Mouse (Mus musculus) hindbrain, embryonic 16.5 days (tissue): ENCODE results near the gene Prdx6. TPM values are rescaled to one million over a fixed set of nuclear protein-coding genes. Genes with fewer than 3 reads are reported as not detected.

Experiments
- ATAC-seq: fragments of 200-750 bp; cut with Nextera tagmentation; 2 replicates; pipeline ENCODE4 v1.8.0; 2017; ENCODE audit warnings: moderate TSS enrichment, moderate library complexity
- H3K27ac ChIP-seq: fragments of 300-500 bp; sonication (generic); 2 replicates; pipeline ENCODE4 v1.5.1; 2014; ENCODE audit warnings: low read depth, mild to moderate bottlenecking, control low read depth, low read length, moderate library complexity
- H3K27me3 ChIP-seq: fragments of 300-500 bp; sonication (generic); replicated peaks from 2 replicates; pipeline ENCODE4 v1.6.1; 2014; ENCODE audit warnings: low read length; ENCODE audit not compliant: control insufficient read depth, insufficient read depth
- H3K36me3 ChIP-seq: fragments of 300-500 bp; sonication (generic); 2 replicates; pipeline ENCODE4 v1.6.1; 2014; ENCODE audit warnings: mild to moderate bottlenecking, low read length, moderate library complexity, mixed read lengths; ENCODE audit not compliant: control insufficient read depth, insufficient read depth
- H3K4me1 ChIP-seq: fragments of 300-500 bp; sonication (generic); 2 replicates; pipeline ENCODE4 v1.6.1; 2014; ENCODE audit warnings: low read depth, low read length; ENCODE audit not compliant: control insufficient read depth, insufficient read depth
- H3K4me2 ChIP-seq: fragments of 300-500 bp; sonication (generic); 2 replicates; pipeline ENCODE4 v1.6.1; 2014; ENCODE audit warnings: mild to moderate bottlenecking, low read length, control low read depth, moderate library complexity
- H3K4me3 ChIP-seq: fragments of 300-500 bp; sonication (generic); 2 replicates; pipeline ENCODE4 v1.5.1; 2014; ENCODE audit warnings: mild to moderate bottlenecking, low read length, control low read depth, moderate library complexity
- H3K9ac ChIP-seq: fragments of 300-500 bp; sonication (generic); 2 replicates; pipeline ENCODE4 v1.6.1; 2014; ENCODE audit warnings: low read depth, mild to moderate bottlenecking, control low read depth, low read length, moderate library complexity
- H3K9me3 ChIP-seq: fragments of 300-500 bp; sonication (generic); 2 replicates; pipeline ENCODE4 v1.6.1; 2014; ENCODE audit warnings: mild to moderate bottlenecking, low read length, moderate library complexity; ENCODE audit not compliant: control insufficient read depth
- WGBS: fragments of 180-500 bp; shearing (Covaris S2); extraction: QIAGEN DNeasy Blood & Tissue Kit; methylation state at CpG from one replicate; pipeline ENCODE4 v1.1.7; 2014; 5-methylcytosine and 5-hydroxymethylcytosine counted together
- polyA plus RNA-seq: library from polyadenylated mRNA; unstranded; fragments of >200 nt; fragmentation: Nextera tagmentation; extraction: Ambion mirVana; gene quantifications from 2 replicates; pipeline ENCODE4 v1.2.1, GENCODE M21; 2015

Gene Prdx6
- polyA plus RNA-seq, 1 experiment from 2014 or later = 208 TPM

GRCm38 (mm10) chr1:161269346-161269745 lies 18.3 kb upstream of the Prdx6 start:
- Histone ChIP-seq H3K27me3 (no peaks in the 10 kb centered on the region), H3K36me3 (no peaks in the 10 kb centered on the region), H3K9me3 (no peaks in the 10 kb centered on the region), H3K4me3 (no peak overlapping the region), H3K4me2 (no peak overlapping the region), H3K4me1 (no peaks in the 10 kb centered on the region), H3K27ac (no peak overlapping the region), H3K9ac (no peak overlapping the region)
- WGBS = 63% methylated on average over 4 of the region's 4 CpGs
- ATAC-seq = peak; percentile 91

GRCm38 (mm10) chr1:161268884-161269283 lies 17.9 kb upstream of the Prdx6 start:
- H3K27ac ChIP-seq = no peak overlapping the region
- 59% methylated on average over 5 of the region's 5 CpGs for WGBS
- H3K4me1 ChIP-seq = no peaks in the 10 kb centered on the region
- ATAC-seq = no peak
- H3K9me3 ChIP-seq = no peaks in the 10 kb centered on the region
- H3K9ac ChIP-seq = no peak overlapping the region
- H3K36me3 ChIP-seq = no peaks in the 10 kb centered on the region
- H3K4me2 ChIP-seq = no peak overlapping the region
- no peak overlapping the region for H3K4me3 ChIP-seq
- H3K27me3 ChIP-seq = no peaks in the 10 kb centered on the region

- no peak overlapping the region for H3K4me2 ChIP-seq
- H3K9ac ChIP-seq = no peak overlapping the region
- H3K9me3 ChIP-seq = no peaks in the 10 kb centered on the region
- H3K4me1 ChIP-seq = no peaks in the 10 kb centered on the region
- ATAC-seq = no peak
- H3K36me3 ChIP-seq = no peaks in the 10 kb centered on the region
- no peaks in the 10 kb centered on the region for H3K27me3 ChIP-seq
- H3K27ac ChIP-seq = no peak overlapping the region
- WGBS = 65% methylated on average over 7 of the region's 7 CpGs
- no peak overlapping the region for H3K4me3 ChIP-seq
These were observed 17.1 kb upstream of the Prdx6 start for GRCm38 (mm10) chr1:161268116-161268515.

GRCm38 (mm10) chr1:161264961-161265360 lies 13.9 kb upstream of the Prdx6 start:
- H3K9ac ChIP-seq = no peak overlapping the region
- 93% methylated on average over 5 of the region's 5 CpGs for WGBS

GRCm38 (mm10) chr1:161263584-161263983 lies 12.6 kb upstream of the Prdx6 start:
- Histone ChIP-seq H3K4me3 (no peak overlapping the region), H3K9ac (no peak overlapping the region), H3K9me3 (no peaks in the 10 kb centered on the region), H3K36me3 (no peaks in the 10 kb centered on the region), H3K4me2 (no peak overlapping the region), H3K27ac (no peak overlapping the region), H3K4me1 (no peaks in the 10 kb centered on the region), H3K27me3 (no peaks in the 10 kb centered on the region)
- ATAC-seq = no peak
- WGBS = 87% methylated on average over 8 of the region's 8 CpGs

More at GRCm38 (mm10) chr1:161264961-161265360, 13.9 kb upstream of the Prdx6 start:
- Histone ChIP-seq H3K4me1 (no peaks in the 10 kb centered on the region), H3K27ac (no peak overlapping the region), H3K27me3 (no peaks in the 10 kb centered on the region), H3K4me3 (no peak overlapping the region), H3K9me3 (no peaks in the 10 kb centered on the region), H3K4me2 (no peak overlapping the region), H3K36me3 (no peaks in the 10 kb centered on the region)
- ATAC-seq = no peak

- H3K4me2 ChIP-seq = no peak overlapping the region
- no peak for ATAC-seq
- H3K4me3 ChIP-seq = no peak overlapping the region
- no peaks in the 10 kb centered on the region for H3K27me3 ChIP-seq
- no peaks in the 10 kb centered on the region for H3K4me1 ChIP-seq
- no peak overlapping the region for H3K27ac ChIP-seq
- H3K9me3 ChIP-seq = no peaks in the 10 kb centered on the region
- WGBS = 85% methylated on average over 2 of the region's 2 CpGs
- H3K9ac ChIP-seq = no peak overlapping the region
- H3K36me3 ChIP-seq = no peaks in the 10 kb centered on the region
These were observed 11.5 kb upstream of the Prdx6 start for GRCm38 (mm10) chr1:161262542-161262941.

- H3K36me3 ChIP-seq = no peaks in the 10 kb centered on the region
- 88% methylated on average over 2 of the region's 2 CpGs for WGBS
- no peak overlapping the region for H3K4me3 ChIP-seq
- H3K27ac ChIP-seq = no peak overlapping the region
- ATAC-seq = no peak
- H3K9me3 ChIP-seq = no peaks in the 10 kb centered on the region
- no peak overlapping the region for H3K9ac ChIP-seq
- H3K27me3 ChIP-seq = no peaks in the 10 kb centered on the region
- H3K4me1 ChIP-seq = no peaks in the 10 kb centered on the region
- no peak overlapping the region for H3K4me2 ChIP-seq
These were observed 9.7 kb upstream of the Prdx6 start for GRCm38 (mm10) chr1:161260761-161261160.

GRCm38 (mm10) chr1:161259142-161259541 lies 8.1 kb upstream of the Prdx6 start:
- no peaks in the 10 kb centered on the region for H3K4me1 ChIP-seq
- no peak for ATAC-seq
- 78% methylated on average over 6 of the region's 6 CpGs for WGBS
- H3K27me3 ChIP-seq = no peaks in the 10 kb centered on the region
- no peaks in the 10 kb centered on the region for H3K36me3 ChIP-seq
- no peak overlapping the region for H3K4me2 ChIP-seq
- H3K27ac ChIP-seq = no peak overlapping the region
- no peak overlapping the region for H3K9ac ChIP-seq
- H3K9me3 ChIP-seq = no peaks in the 10 kb centered on the region
- H3K4me3 ChIP-seq = no peak overlapping the region

- no peak overlapping the region for H3K4me2 ChIP-seq
- no peaks in the 10 kb centered on the region for H3K4me1 ChIP-seq
- no peak overlapping the region for H3K4me3 ChIP-seq
- no peaks in the 10 kb centered on the region for H3K27me3 ChIP-seq
- no peaks in the 10 kb centered on the region for H3K9me3 ChIP-seq
- H3K27ac ChIP-seq = no peak overlapping the region
- ATAC-seq = no peak
- no peak overlapping the region for H3K9ac ChIP-seq
- 93% methylated on average over 2 of the region's 2 CpGs for WGBS
- H3K36me3 ChIP-seq = no peaks in the 10 kb centered on the region
These were observed 7.3 kb upstream of the Prdx6 start for GRCm38 (mm10) chr1:161258331-161258730.

GRCm38 (mm10) chr1:161256918-161257317 lies 5.9 kb upstream of the Prdx6 start:
- no peak overlapping the region for H3K27ac ChIP-seq
- ATAC-seq = no peak
- H3K9me3 ChIP-seq = no peaks in the 10 kb centered on the region

More at GRCm38 (mm10) chr1:161256918-161257317, 5.9 kb upstream of the Prdx6 start:
- H3K4me3 ChIP-seq = no peak overlapping the region
- no peak overlapping the region for H3K9ac ChIP-seq
- no peaks in the 10 kb centered on the region for H3K4me1 ChIP-seq
- H3K27me3 ChIP-seq = no peaks in the 10 kb centered on the region
- H3K4me2 ChIP-seq = no peak overlapping the region
- 82% methylated on average over 7 of the region's 7 CpGs for WGBS
- no peaks in the 10 kb centered on the region for H3K36me3 ChIP-seq
